Mouse (Mus musculus) left cerebral cortex, postnatal 14 days (tissue): Measurements from ENCODE around the gene Amdhd2. TPM values are rescaled to one million over a fixed set of nuclear protein-coding genes. Genes with fewer than 3 reads are reported as not detected.

Experiments
- DNase-seq, 2 experiments: peaks; one replicate each; pipeline ENCODE4 v3.0.0; 2021 to 2022; ENCODE audit warnings: low spot score in 2 of 2, mixed read lengths in 1 of 2
- intact Hi-C: fragments of 180-260 bp; cut with DNase I; formaldehyde crosslinking; loops from one replicate; pipeline ENCODE4 v1.15.1; 2025
- total RNA-seq, 2 experiments: library from RNA; stranded (reverse); gene quantifications; 2 replicates each; pipeline ENCODE4 v1.2.3; 2021

The Amdhd2 gene
- total RNA-seq, 2 experiments from 2014 or later, result 32.4 to 36.1 TPM

GRCm38 (mm10) chr17:24167120-24167519 is 3.6 kb upstream of the Amdhd2 start:
- intact Hi-C loops, result loop anchor here (5.0 kb wide), 1 partner anchor 40 kb away; the partner anchor contains the start of genes Ntn3 and Tbc1d24
- DNase-seq, result no peak

GRCm38 (mm10) chr17:24164566-24165259 is 1.1 kb upstream of the Amdhd2 start:
- intact Hi-C loops, result loop anchor here (5.0 kb wide), 1 partner anchor 43 kb away; the partner anchor contains the start of genes Ntn3 and Tbc1d24
- DNase-seq, result no peak

- intact Hi-C loops, result no loop called here
- DNase-seq, result no peak
These were observed 886 bp downstream of the Amdhd2 start for GRCm38 (mm10) chr17:24162584-24163175.

GRCm38 (mm10) chr17:24161466-24161865 is 2.1 kb downstream of the Amdhd2 start:
- intact Hi-C loops, result no loop called here
- no peak for DNase-seq

GRCm38 (mm10) chr17:24157526-24157925 is 6.0 kb downstream of the Amdhd2 start:
- DNase-seq, result no peak
- intact Hi-C loops, result no loop called here

- intact Hi-C loops, result no loop called here
- no peak for DNase-seq
These were observed 6.4 kb downstream of the Amdhd2 start for GRCm38 (mm10) chr17:24157121-24157520.

GRCm38 (mm10) chr17:24156394-24156793 is 7.2 kb downstream of the Amdhd2 start:
- DNase-seq, result no peak
- intact Hi-C loops, result no loop called here

- intact Hi-C loops, result no loop called here
- no peak for DNase-seq
These were observed 7.8 kb downstream of the Amdhd2 start for GRCm38 (mm10) chr17:24155742-24156141.

- intact Hi-C loops, result no loop called here
- DNase-seq, result no peak
These were observed 9.1 kb downstream of the Amdhd2 start for GRCm38 (mm10) chr17:24154463-24154862.

GRCm38 (mm10) chr17:24151890-24152563 is 11.5 kb downstream of the Amdhd2 start:
- intact Hi-C loops, result no loop called here
- peak; percentile 75 to 79 for DNase-seq

- intact Hi-C loops, result no loop called here
- DNase-seq, result no peak
These were observed 12.2 kb downstream of the Amdhd2 start for GRCm38 (mm10) chr17:24151382-24151781.

- DNase-seq, result no peak
- intact Hi-C loops, result no loop called here
These were observed 12.7 kb downstream of the Amdhd2 start, which contains the start of gene Pdpk1 for GRCm38 (mm10) chr17:24150824-24151223. Pdpk1 (minus strand) TSS chr17:24150924.

- intact Hi-C loops, result no loop called here
- DNase-seq, result no peak
These were observed 14.1 kb downstream of the Amdhd2 start for GRCm38 (mm10) chr17:24149421-24149820.

GRCm38 (mm10) chr17:24142897-24143296 is 20.7 kb downstream of the Amdhd2 start:
- intact Hi-C loops, result loop anchor here (5.0 kb wide), 2 partner anchors 71 to 209 kb away; partner anchors contain the start of genes Abca17, Abca3 and Kctd5
- DNase-seq, result no peak

GRCm38 (mm10) chr17:24141425-24141920 is 22.1 kb downstream of the Amdhd2 start:
- intact Hi-C loops, result loop anchor here (5.0 kb wide), 2 partner anchors 69 to 211 kb away; partner anchors contain the start of genes Abca17, Abca3 and Kctd5
- DNase-seq, result peak; percentile 98

- intact Hi-C loops, result loop anchor here (5.0 kb wide), 2 partner anchors 69 to 211 kb away; partner anchors contain the start of genes Abca17, Abca3 and Kctd5
- no peak for DNase-seq
These were observed 22.6 kb downstream of the Amdhd2 start for GRCm38 (mm10) chr17:24140845-24141424.

- no peak for DNase-seq
- intact Hi-C loops, result loop anchor here (5.0 kb wide), 2 partner anchors 68 to 212 kb away; partner anchors contain the start of genes Abca17, Abca3 and Kctd5
These were observed 23.6 kb downstream of the Amdhd2 start for GRCm38 (mm10) chr17:24139968-24140367.

- intact Hi-C loops, result no loop called here
- DNase-seq, result no peak
These were observed 24.3 kb downstream of the Amdhd2 start for GRCm38 (mm10) chr17:24139256-24139655.

- no peak for DNase-seq
- intact Hi-C loops, result no loop called here
These were observed 26.2 kb downstream of the Amdhd2 start for GRCm38 (mm10) chr17:24137226-24137880.
